Mouse (Mus musculus) kidney, embryonic 14.5 days (tissue): ENCODE results near the gene 3110082I17Rik. TPM values are rescaled to one million over a fixed set of nuclear protein-coding genes. Genes with fewer than 3 reads are reported as not detected.

Experiments
- ATAC-seq: fragments of 200-750 bp; cut with Nextera tagmentation; 2 replicates; pipeline ENCODE4 v1.8.0; 2017; ENCODE audit warnings: moderate number of reproducible peaks, mild to moderate bottlenecking, moderate TSS enrichment, moderate library complexity; ENCODE audit not compliant: low FRiP score, low TSS enrichment
- H3K27ac ChIP-seq: fragments of 300-500 bp; sonication (generic); 2 replicates; pipeline ENCODE4 v1.5.1; 2014; ENCODE audit warnings: low read depth, mild to moderate bottlenecking, low read length, moderate library complexity, mixed read lengths
- H3K27me3 ChIP-seq: fragments of 300-500 bp; sonication (generic); 2 replicates; pipeline ENCODE4 v1.6.1; 2014; ENCODE audit warnings: mild to moderate bottlenecking, low read length; ENCODE audit not compliant: control insufficient read depth, insufficient read depth
- H3K36me3 ChIP-seq: fragments of 300-500 bp; sonication (generic); 2 replicates; pipeline ENCODE4 v1.6.1; 2014; ENCODE audit warnings: low read length, mixed read lengths; ENCODE audit not compliant: control insufficient read depth, insufficient read depth
- H3K4me1 ChIP-seq: fragments of 300-500 bp; sonication (generic); 2 replicates; pipeline ENCODE4 v1.6.1; 2014; ENCODE audit warnings: low read length, mixed read lengths; ENCODE audit not compliant: control insufficient read depth, insufficient read depth
- H3K4me2 ChIP-seq: fragments of 300-500 bp; sonication (generic); replicated peaks from 2 replicates; pipeline ENCODE4 v1.6.1; 2014; ENCODE audit warnings: low read depth, mild to moderate bottlenecking, low read length
- H3K4me3 ChIP-seq: fragments of 300-500 bp; sonication (generic); 2 replicates; pipeline ENCODE4 v1.5.1; 2014; ENCODE audit warnings: mild to moderate bottlenecking, low read length
- H3K9ac ChIP-seq: fragments of 300-500 bp; sonication (generic); 2 replicates; pipeline ENCODE4 v1.6.1; 2014; ENCODE audit warnings: low read depth, mild to moderate bottlenecking, low read length, moderate library complexity
- H3K9me3 ChIP-seq: fragments of 300-500 bp; sonication (generic); 2 replicates; pipeline ENCODE4 v1.6.1; 2016; ENCODE audit warnings: low read length; ENCODE audit not compliant: control insufficient read depth
- WGBS: fragments of 180-500 bp; shearing (Covaris S2); extraction: QIAGEN DNeasy Blood & Tissue Kit; methylation state at CpG from one replicate; pipeline ENCODE4 v1.1.7; 2014; 5-methylcytosine and 5-hydroxymethylcytosine counted together
- polyA plus RNA-seq: library from polyadenylated mRNA; unstranded; fragments of >200 nt; fragmentation: Nextera tagmentation; extraction: Ambion mirVana; gene quantifications from 2 replicates; pipeline ENCODE4 v1.2.1, GENCODE M21; 2014

Gene 3110082I17Rik
- polyA plus RNA-seq, 1 experiment from 2014 or later = 40.6 TPM

GRCm38 (mm10) chr5:139353946-139354345 is 106.4 kb downstream of the 3110082I17Rik start:
- no peak for ATAC-seq
- no peak overlapping the region for H3K4me3 ChIP-seq
- H3K9ac ChIP-seq = no peak overlapping the region
- no peaks in the 10 kb centered on the region for H3K9me3 ChIP-seq
- 87% methylated on average over 11 of the region's 11 CpGs for WGBS
- H3K27me3 ChIP-seq = peaks cover 6% of the 10 kb centered on the region; the same call in 1 of the 2 replicates
- H3K4me1 ChIP-seq = peaks cover 13% of the 10 kb centered on the region
- peaks cover 2% of the 10 kb centered on the region; the same call in 1 of the 2 replicates for H3K36me3 ChIP-seq
- H3K27ac ChIP-seq = no peak overlapping the region
- no peak overlapping the region for H3K4me2 ChIP-seq

GRCm38 (mm10) chr5:139353496-139353895 is 106.8 kb downstream of the 3110082I17Rik start:
- peaks cover 6% of the 10 kb centered on the region; the same call in 1 of the 2 replicates for H3K27me3 ChIP-seq
- H3K27ac ChIP-seq = no peak overlapping the region
- no peak overlapping the region for H3K9ac ChIP-seq
- H3K4me1 ChIP-seq = peaks cover 13% of the 10 kb centered on the region
- 66% methylated on average over 10 of the region's 10 CpGs for WGBS
- no peak overlapping the region for H3K4me3 ChIP-seq
- H3K9me3 ChIP-seq = no peaks in the 10 kb centered on the region
- ATAC-seq = no peak
- H3K36me3 ChIP-seq = no peaks in the 10 kb centered on the region; the same call in 1 of the 2 replicates
- no peak overlapping the region for H3K4me2 ChIP-seq

- H3K27ac ChIP-seq = no peak within 1 kb of the TSS
- ATAC-seq = no peak
Observed at GRCm38 (mm10) chr5:139352317-139352716, 108.0 kb downstream of the 3110082I17Rik start, which contains the start of gene Cyp2w1. Cyp2w1 (plus strand) TSS chr5:139352617.

GRCm38 (mm10) chr5:139351628-139352027 is 108.7 kb downstream of the 3110082I17Rik start:
- Histone ChIP-seq H3K9me3 (no peaks in the 10 kb centered on the region), H3K27ac (no peak overlapping the region), H3K4me2 (no peak overlapping the region), H3K27me3 (peaks cover 6% of the 10 kb centered on the region; the same call in 1 of the 2 replicates), H3K4me3 (no peak overlapping the region), H3K36me3 (no peaks in the 10 kb centered on the region), H3K4me1 (peaks cover 9% of the 10 kb centered on the region), H3K9ac (no peak overlapping the region)
- no peak for ATAC-seq
- WGBS = 9% methylated on average over 8 of the region's 8 CpGs

More at GRCm38 (mm10) chr5:139352317-139352716, 108.0 kb downstream of the 3110082I17Rik start, which contains the start of gene Cyp2w1:
- Histone ChIP-seq H3K27me3 (peaks cover 6% of the 10 kb centered on the region; the same call in 1 of the 2 replicates), H3K9me3 (no peaks in the 10 kb centered on the region), H3K4me1 (peaks cover 13% of the 10 kb centered on the region), H3K4me2 (no peak within 1 kb of the TSS), H3K4me3 (no peak within 1 kb of the TSS), H3K36me3 (no peaks in the 10 kb centered on the region), H3K9ac (no peak within 1 kb of the TSS)
- WGBS = 51% methylated on average over 6 of the region's 6 CpGs

GRCm38 (mm10) chr5:139351134-139351533 is 109.2 kb downstream of the 3110082I17Rik start, which contains the start of gene Cox19:
Cox19 (minus strand) TSS chr5:139351418.
- no peaks in the 10 kb centered on the region for H3K9me3 ChIP-seq
- no peaks in the 10 kb centered on the region for H3K36me3 ChIP-seq
- peaks cover 6% of the 10 kb centered on the region for H3K4me1 ChIP-seq
- no peak within 1 kb of the TSS for H3K4me2 ChIP-seq
- no peak within 1 kb of the TSS for H3K4me3 ChIP-seq
- ATAC-seq = no peak
- H3K9ac ChIP-seq = no peak within 1 kb of the TSS
- H3K27me3 ChIP-seq = peaks cover 6% of the 10 kb centered on the region; the same call in 1 of the 2 replicates
- WGBS = 33% methylated on average over 5 of the region's 5 CpGs
- no peak within 1 kb of the TSS for H3K27ac ChIP-seq

- ATAC-seq = no peak
- 78% methylated on average over 6 of the region's 6 CpGs for WGBS
- H3K36me3 ChIP-seq = no peaks in the 10 kb centered on the region
- H3K4me2 ChIP-seq = no peak overlapping the region
- H3K9ac ChIP-seq = no peak overlapping the region
- peaks cover 9% of the 10 kb centered on the region for H3K4me1 ChIP-seq
- no peaks in the 10 kb centered on the region for H3K9me3 ChIP-seq
- no peak overlapping the region for H3K4me3 ChIP-seq
- peaks cover 6% of the 10 kb centered on the region; the same call in 1 of the 2 replicates for H3K27me3 ChIP-seq
- H3K27ac ChIP-seq = no peak overlapping the region
Observed at GRCm38 (mm10) chr5:139349713-139350112, 110.6 kb downstream of the 3110082I17Rik start.

GRCm38 (mm10) chr5:139347225-139347624 is 113.1 kb downstream of the 3110082I17Rik start:
- no peak overlapping the region for H3K4me3 ChIP-seq
- peak overlapping the region; percentile 62; the same call in 1 of the 2 replicates for H3K27ac ChIP-seq
- no peak overlapping the region for H3K4me2 ChIP-seq
- no peak overlapping the region for H3K9ac ChIP-seq
- H3K36me3 ChIP-seq = peaks cover 8% of the 10 kb centered on the region
- 67% methylated on average over 1 of the region's 1 CpGs for WGBS
- H3K27me3 ChIP-seq = peaks cover 6% of the 10 kb centered on the region; the same call in 1 of the 2 replicates
- H3K9me3 ChIP-seq = no peaks in the 10 kb centered on the region
- no peak for ATAC-seq
- H3K4me1 ChIP-seq = peaks cover 19% of the 10 kb centered on the region

- Histone ChIP-seq H3K36me3 (peaks cover 24% of the 10 kb centered on the region), H3K27ac (no peak overlapping the region; the same call in 1 of the 2 replicates), H3K4me3 (peak overlapping the region; percentile 93), H3K4me2 (peak overlapping the region; percentile 89), H3K4me1 (peaks cover 13% of the 10 kb centered on the region; the same call in 1 of the 2 replicates), H3K27me3 (no peaks in the 10 kb centered on the region), H3K9me3 (no peaks in the 10 kb centered on the region), H3K9ac (peak overlapping the region; percentile 46; the same call in 1 of the 2 replicates)
- peak; percentile 21 for ATAC-seq
- 8% methylated on average over 5 of the region's 5 CpGs for WGBS
Observed at GRCm38 (mm10) chr5:139345364-139345714, 115.0 kb downstream of the 3110082I17Rik start.

- ATAC-seq = peak; percentile 88
- H3K4me3 ChIP-seq = peak overlapping the region; percentile 93
- H3K27ac ChIP-seq = peak overlapping the region; percentile 83; the same call in 1 of the 2 replicates
- H3K27me3 ChIP-seq = no peaks in the 10 kb centered on the region
- WGBS = under 1% methylated on average over 33 of the region's 33 CpGs
- peaks cover 28% of the 10 kb centered on the region for H3K36me3 ChIP-seq
- peak overlapping the region; percentile 89 for H3K4me2 ChIP-seq
- H3K9ac ChIP-seq = peak overlapping the region; percentile 92
- no peaks in the 10 kb centered on the region for H3K9me3 ChIP-seq
- H3K4me1 ChIP-seq = peaks cover 13% of the 10 kb centered on the region; the same call in 1 of the 2 replicates
Observed at GRCm38 (mm10) chr5:139344687-139345363, 115.5 kb downstream of the 3110082I17Rik start.
